Mouse (Mus musculus): ENCODE data around the gene Apaf1. TPM values are rescaled to one million over a fixed set of nuclear protein-coding genes. Genes with fewer than 3 reads are reported as not detected.

Gene Apaf1
- total RNA-seq (2012; rRNA removed), result 17.6 and 22.1 TPM in 2 replicates
- total RNA-seq (2014; rRNA removed), result 27.3 and 29.6 TPM in 2 replicates
- polyA plus RNA-seq (2012; ENCODE audit: insufficient read length, low read depth), result 16.0 and 18.2 TPM in 2 replicates

DNA sequence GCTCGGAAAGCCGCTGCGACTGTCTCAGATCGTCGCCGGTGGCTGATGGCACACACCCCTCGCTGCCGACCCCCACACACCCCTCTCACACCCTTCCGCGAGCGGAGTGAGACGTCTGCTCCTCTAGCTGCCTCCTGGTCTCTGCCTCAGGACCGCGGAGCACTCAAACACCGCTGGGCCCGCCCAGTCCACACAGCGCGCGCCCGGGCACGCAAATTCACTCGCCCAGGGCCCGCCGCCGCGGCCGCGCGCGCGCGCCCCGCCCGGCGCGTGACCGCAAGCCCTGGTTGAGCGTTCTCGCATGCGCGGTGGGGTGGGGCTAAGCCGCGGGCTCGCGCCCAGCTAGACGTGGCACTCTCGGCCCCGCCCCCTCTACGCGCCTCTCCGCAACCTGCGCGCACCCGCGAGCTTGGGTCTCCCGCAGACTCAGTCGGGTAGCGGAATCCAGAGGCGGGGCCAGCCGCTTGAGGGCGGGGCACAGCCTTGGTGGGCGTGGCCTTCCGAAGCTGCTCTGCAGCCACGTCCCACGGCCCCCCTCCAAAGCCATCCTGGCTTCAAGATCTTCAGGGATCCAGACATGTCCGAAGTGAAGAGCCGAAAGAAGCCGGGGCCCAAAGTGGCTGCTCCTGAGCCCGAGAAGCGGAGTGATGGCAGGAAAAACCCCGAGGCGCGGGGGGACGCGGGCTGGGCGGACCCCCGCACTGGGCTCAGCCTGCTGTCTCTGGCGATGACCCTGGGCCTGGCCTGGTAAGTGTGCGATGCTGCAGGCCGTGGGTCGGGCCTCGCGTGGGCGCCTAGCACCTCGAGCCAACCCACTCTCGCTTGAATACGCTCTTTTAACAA lies at the start of gene Apaf1, which contains the start of gene Ikbip:
Apaf1 (minus strand) TSS at position 221 of the 843 bp plus-strand sequence.
Ikbip (plus strand) TSS at position 391 of the 843 bp plus-strand sequence.
- peaks cover 6% of the 10 kb centered on the region for H3K79me2 ChIP-seq (replicated peaks; ENCODE audit: control insufficient read depth, extremely low read depth, insufficient read depth, poor library complexity, severe bottlenecking)
- peak within 1 kb of the TSS; percentile 90 to 96 (median 94) for H3K4me3 ChIP-seq (replicated peaks in 1 of 3; ENCODE audit: low read depth in 2 of 3, low read length in 2 of 3, poor library complexity in 1 of 3)
- TF ChIP-seq CHD2 (IDR thresholded peaks at IDR 0.05; ENCODE audit: low read length), result no peak
- peak; percentile 87; the same call in 1 of the 2 replicates for TF ChIP-seq ZMIZ1 (IDR thresholded peaks at IDR 0.05; ENCODE audit: low read depth, low read length)
- TF ChIP-seq NELFE (IDR thresholded peaks at IDR 0.05; ENCODE audit: low read depth, low read length), result peak; percentile 88
- TF ChIP-seq KAT2A (IDR thresholded peaks at IDR 0.05; ENCODE audit: insufficient replicate concordance, low read length), result no peak
- TF ChIP-seq TBP (conservative IDR thresholded peaks at IDR 0.05; ENCODE audit: low read depth, low read length), result 0 out of 2 replicates have a peak, but pooled peaks have one; percentile 20
- no peak for TF ChIP-seq ETS1 (conservative IDR thresholded peaks at IDR 0.05; ENCODE audit: low read depth, low read length)
- TF ChIP-seq ELF1 (IDR thresholded peaks at IDR 0.05; ENCODE audit: low read depth, low read length), result peak; percentile 41; the same call in 1 of the 2 replicates
- peak; percentile 41; the same call in 1 of the 2 replicates for TF ChIP-seq MXI1 (IDR thresholded peaks at IDR 0.05; ENCODE audit: low read depth, low read length)
- no peak for TF ChIP-seq MEF2A (IDR thresholded peaks at IDR 0.05; ENCODE audit: borderline replicate concordance, low read depth, low read length)
- TF ChIP-seq NRF1 (IDR thresholded peaks at IDR 0.05; ENCODE audit: low read depth, low read length), result peak; percentile 91
- no peak for TF ChIP-seq ZKSCAN1 (IDR thresholded peaks at IDR 0.05; ENCODE audit: borderline replicate concordance, low read depth, low read length)
- TF ChIP-seq POLR2A (IDR thresholded peaks at IDR 0.05; ENCODE audit: low read depth, low read length), result peak; percentile 92
- no peak for TF ChIP-seq EP300 (IDR thresholded peaks at IDR 0.05; ENCODE audit: low read length)
- TF ChIP-seq SIN3A (IDR thresholded peaks at IDR 0.05; ENCODE audit: low read length), result no peak; the same call in 1 of the 2 replicates
- TF ChIP-seq TCF12 (IDR thresholded peaks at IDR 0.05; ENCODE audit: low read depth, low read length), result peak; percentile 76; the same call in 1 of the 2 replicates
- no peak for TF ChIP-seq UBTF (IDR thresholded peaks at IDR 0.05; ENCODE audit: low read depth, low read length)
- no peak for TF ChIP-seq JUND (conservative IDR thresholded peaks at IDR 0.05; ENCODE audit: low read depth, low read length)
- TF ChIP-seq POLR2AphosphoS2 (IDR thresholded peaks at IDR 0.05; ENCODE audit: low read depth, low read length), result peak; percentile 55; the same call in 1 of the 2 replicates
- peak; percentile 33; the same call in 1 of the 2 replicates for TF ChIP-seq USF1 (IDR thresholded peaks at IDR 0.05; ENCODE audit: low read depth, low read length)
- TF ChIP-seq PAX5 (IDR thresholded peaks at IDR 0.05; ENCODE audit: low read length), result no peak
- H3K4me1 ChIP-seq (ENCODE audit: control insufficient read depth in 1 of 2, insufficient read depth in 2 of 2), result peaks cover 1 to 22% of the 10 kb centered on the region in 2 experiments; a peak in 2 of 4 replicates
- in situ Hi-C loops (cut with MboI; ENCODE audit: low pct_ligation_motif_present, low pct_unique_long_range_greater_than_20kb, low sequenced_read_pairs), result no loop called here
- peak; percentile 96 for DNase-seq (ENCODE audit: extremely low read depth)
- H3K9me3 ChIP-seq (replicated peaks; ENCODE audit: low read length), result no peaks in the 10 kb centered on the region
- no peaks in the 10 kb centered on the region for H3K27me3 ChIP-seq (replicated peaks)
- H3K4me2 ChIP-seq (ENCODE audit: insufficient read depth, low read depth, poor library complexity, severe bottlenecking), result peak within 1 kb of the TSS; percentile 63
- dilution Hi-C loops (cut with MboI; ENCODE audit: extremely low pct_ligation_motif_present, extremely low pct_unique_long_range_greater_than_20kb, low sequenced_read_pairs), result no loop called here
- peak within 1 kb of the TSS; percentile 84 for H3K9ac ChIP-seq (ENCODE audit: insufficient read depth, low read depth)
- peak within 1 kb of the TSS; percentile 81 for H3K27ac ChIP-seq (ENCODE audit: insufficient read depth, low read depth)
- peaks cover 3 to 11% of the 10 kb centered on the region in 2 experiments for H3K36me3 ChIP-seq (replicated peaks in 1 of 2; ENCODE audit: control insufficient read depth in 1 of 2, insufficient read depth in 1 of 2, low read length in 1 of 2)
